Mouse (Mus musculus) limb, embryonic 14.5 days (tissue): ENCODE results near the gene Pwwp2a. TPM values are rescaled to one million over a fixed set of nuclear protein-coding genes. Genes with fewer than 3 reads are reported as not detected.

ENCODE experiments used
- ATAC-seq: fragments of 200-750 bp; cut with Nextera tagmentation; 2 replicates; pipeline ENCODE4 v1.8.0; 2017; ENCODE audit warnings: low read depth, moderate number of reproducible peaks, moderate TSS enrichment; ENCODE audit not compliant: low FRiP score
- DNase-seq: peaks from one replicate; pipeline ENCODE4 v3.0.0-alpha.2; 2015; ENCODE audit warnings: low spot score
- H3K27ac ChIP-seq: fragments of 300-500 bp; sonication (generic); replicated peaks from 2 replicates; pipeline ENCODE4 v1.5.1; 2014; ENCODE audit warnings: low read depth, mild to moderate bottlenecking, low read length, moderate library complexity, mixed read lengths
- H3K27me3 ChIP-seq: fragments of 300-500 bp; sonication (generic); 2 replicates; pipeline ENCODE4 v1.6.1; 2014; ENCODE audit warnings: low read length, mixed read lengths; ENCODE audit not compliant: control insufficient read depth, insufficient read depth
- H3K36me3 ChIP-seq: fragments of 300-500 bp; sonication (generic); 2 replicates; pipeline ENCODE4 v1.6.1; 2014; ENCODE audit warnings: mild to moderate bottlenecking, low read length, moderate library complexity, mixed read lengths; ENCODE audit not compliant: control insufficient read depth, insufficient read depth
- H3K4me1 ChIP-seq: fragments of 300-500 bp; sonication (generic); 2 replicates; pipeline ENCODE4 v1.6.1; 2014; ENCODE audit warnings: antibody characterized with exemption, low read length, mixed read lengths; ENCODE audit not compliant: control insufficient read depth, insufficient read depth
- H3K4me2 ChIP-seq: fragments of 300-500 bp; sonication (generic); replicated peaks from 2 replicates; pipeline ENCODE4 v1.6.1; 2014; ENCODE audit warnings: low read depth, mild to moderate bottlenecking, low read length, moderate library complexity; ENCODE audit not compliant: severe bottlenecking
- H3K4me3 ChIP-seq: fragments of 300-500 bp; sonication (generic); replicated peaks from 2 replicates; pipeline ENCODE4 v1.5.1; 2014; ENCODE audit warnings: low read length
- H3K9ac ChIP-seq: fragments of 300-500 bp; sonication (generic); 2 replicates; pipeline ENCODE4 v1.6.1; 2014; ENCODE audit warnings: mild to moderate bottlenecking, low read depth, low read length, moderate library complexity; ENCODE audit not compliant: severe bottlenecking
- H3K9me3 ChIP-seq: fragments of 300-500 bp; sonication (generic); 2 replicates; pipeline ENCODE4 v1.6.1; 2016; ENCODE audit warnings: low read length; ENCODE audit not compliant: control insufficient read depth
- POLR2A ChIP-seq: fragments of 200-500 bp; IDR thresholded peaks from 2 replicates; pipeline ENCODE4 v1.8.0; 2012; ENCODE audit warnings: inconsistent platforms, mild to moderate bottlenecking, moderate library complexity, borderline replicate concordance; ENCODE audit not compliant: insufficient read depth, insufficient read length; ENCODE audit errors: extremely low read depth
- WGBS: fragments of 180-500 bp; shearing (Covaris S2); extraction: QIAGEN DNeasy Blood & Tissue Kit; methylation state at CpG from one replicate; pipeline ENCODE4 v1.1.7; 2014; 5-methylcytosine and 5-hydroxymethylcytosine counted together
- polyA plus RNA-seq, 2 experiments: library from polyadenylated mRNA; depleted of rRNA in 1 of 2; stranded (reverse) in 1 of 2; unstranded in 1 of 2; fragments of >200 nt; fragmentation: Nextera tagmentation in 1 of 2; extraction: Ambion mirVana in 1 of 2; gene quantifications; 2 replicates each; pipeline versions ENCODE4 v1.2.1 to v1.2.3; 2012 to 2014

Gene Pwwp2a
- polyA plus RNA-seq, 2 experiments = 29.4 to 37.7 TPM

GRCm38 (mm10) chr11:43727796-43728195 is 46.0 kb downstream of the Pwwp2a start:
- Histone ChIP-seq H3K36me3 (peaks cover 25% of the 10 kb centered on the region), H3K27ac (no peak overlapping the region), H3K27me3 (no peaks in the 10 kb centered on the region), H3K9me3 (no peaks in the 10 kb centered on the region), H3K4me3 (no peak overlapping the region), H3K9ac (no peak overlapping the region), H3K4me2 (no peak overlapping the region), H3K4me1 (no peaks in the 10 kb centered on the region)
- TF ChIP-seq POLR2A = no peak
- ATAC-seq = no peak
- WGBS = 78% methylated on average over 7 of the region's 7 CpGs
- no peak for DNase-seq

- TF ChIP-seq POLR2A = no peak
- ATAC-seq (no peak), DNase-seq (no peak)
- Histone ChIP-seq H3K4me3 (no peak overlapping the region), H3K9me3 (no peaks in the 10 kb centered on the region), H3K4me1 (no peaks in the 10 kb centered on the region), H3K27ac (no peak overlapping the region), H3K9ac (no peak overlapping the region), H3K4me2 (no peak overlapping the region), H3K36me3 (peaks cover 28% of the 10 kb centered on the region), H3K27me3 (no peaks in the 10 kb centered on the region)
- 76% methylated on average over 7 of the region's 7 CpGs for WGBS
These were observed 47.0 kb downstream of the Pwwp2a start for GRCm38 (mm10) chr11:43728737-43729301.

- Histone ChIP-seq H3K36me3 (peaks cover 22% of the 10 kb centered on the region), H3K4me2 (peak within 1 kb of the TSS; percentile 87), H3K27ac (peak within 1 kb of the TSS; percentile 8; the same call in 1 of the 2 replicates), H3K9me3 (no peaks in the 10 kb centered on the region), H3K4me3 (peak within 1 kb of the TSS; percentile 81), H3K9ac (peak within 1 kb of the TSS; percentile 79), H3K27me3 (no peaks in the 10 kb centered on the region), H3K4me1 (peaks cover 7% of the 10 kb centered on the region; the same call in 1 of the 2 replicates)
- ATAC-seq (peak; percentile 100), DNase-seq (peak; percentile 99)
- WGBS = 4% methylated on average over 46 of the region's 47 CpGs
- 0 out of 2 replicates have a peak, but pooled peaks have one; percentile 69 for TF ChIP-seq POLR2A
These were observed 65.7 kb downstream of the Pwwp2a start, which contains the start of gene Ttc1 for GRCm38 (mm10) chr11:43747233-43748226. TSS of gene Ttc1 (minus strand) at chr11:43748008.

DNA sequence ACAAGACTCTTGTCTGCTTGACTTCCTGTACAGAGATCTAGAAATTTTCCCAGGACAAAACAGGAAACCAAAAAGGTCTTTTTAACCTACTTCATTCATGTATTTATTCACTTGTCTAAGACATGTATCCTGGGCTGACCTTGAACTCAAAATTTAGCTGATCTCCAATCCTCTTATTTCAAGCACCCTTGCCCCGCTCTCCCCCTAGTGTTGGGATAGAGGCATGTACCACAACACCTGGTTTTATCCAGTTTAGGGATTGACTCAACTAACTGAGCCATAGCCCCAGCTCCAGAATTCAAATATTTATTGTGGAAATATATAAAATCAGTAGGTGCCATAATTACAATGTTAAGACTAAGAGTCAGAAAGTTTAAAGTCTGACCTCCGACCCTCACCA is 69.7 kb downstream of the Pwwp2a start:
- Histone ChIP-seq H3K9ac (no peak overlapping the region), H3K4me3 (no peak overlapping the region), H3K27me3 (no peaks in the 10 kb centered on the region), H3K4me2 (no peak overlapping the region), H3K27ac (no peak overlapping the region), H3K9me3 (no peaks in the 10 kb centered on the region), H3K36me3 (no peaks in the 10 kb centered on the region), H3K4me1 (peaks cover 7% of the 10 kb centered on the region; the same call in 1 of the 2 replicates)
- no peak for DNase-seq
- 62% methylated on average over 2 of the region's 2 CpGs for WGBS
- no peak for ATAC-seq
- TF ChIP-seq POLR2A = no peak

GRCm38 (mm10) chr11:43754568-43754967 is 72.8 kb downstream of the Pwwp2a start:
- H3K9ac ChIP-seq = no peak overlapping the region
- ATAC-seq = no peak
- no peak overlapping the region for H3K4me3 ChIP-seq
- 82% methylated on average over 1 of the region's 1 CpGs for WGBS
- H3K4me2 ChIP-seq = no peak overlapping the region
- no peaks in the 10 kb centered on the region for H3K9me3 ChIP-seq
- no peaks in the 10 kb centered on the region for H3K27me3 ChIP-seq
- no peak for TF ChIP-seq POLR2A
- H3K27ac ChIP-seq = no peak overlapping the region
- no peaks in the 10 kb centered on the region for H3K4me1 ChIP-seq
- no peaks in the 10 kb centered on the region for H3K36me3 ChIP-seq
- DNase-seq = no peak
